Mouse (Mus musculus): ENCODE measurements around the gene Rnf19b. TPM values are rescaled to one million over a fixed set of nuclear protein-coding genes. Genes with fewer than 3 reads are reported as not detected.
A peak's percentile ranks its signal among the peaks of the same experiment; 100 is the strongest.

Gene Rnf19b
- polyA plus RNA-seq, 1 experiment from 2014 or later, result 7.9 TPM

DNA sequence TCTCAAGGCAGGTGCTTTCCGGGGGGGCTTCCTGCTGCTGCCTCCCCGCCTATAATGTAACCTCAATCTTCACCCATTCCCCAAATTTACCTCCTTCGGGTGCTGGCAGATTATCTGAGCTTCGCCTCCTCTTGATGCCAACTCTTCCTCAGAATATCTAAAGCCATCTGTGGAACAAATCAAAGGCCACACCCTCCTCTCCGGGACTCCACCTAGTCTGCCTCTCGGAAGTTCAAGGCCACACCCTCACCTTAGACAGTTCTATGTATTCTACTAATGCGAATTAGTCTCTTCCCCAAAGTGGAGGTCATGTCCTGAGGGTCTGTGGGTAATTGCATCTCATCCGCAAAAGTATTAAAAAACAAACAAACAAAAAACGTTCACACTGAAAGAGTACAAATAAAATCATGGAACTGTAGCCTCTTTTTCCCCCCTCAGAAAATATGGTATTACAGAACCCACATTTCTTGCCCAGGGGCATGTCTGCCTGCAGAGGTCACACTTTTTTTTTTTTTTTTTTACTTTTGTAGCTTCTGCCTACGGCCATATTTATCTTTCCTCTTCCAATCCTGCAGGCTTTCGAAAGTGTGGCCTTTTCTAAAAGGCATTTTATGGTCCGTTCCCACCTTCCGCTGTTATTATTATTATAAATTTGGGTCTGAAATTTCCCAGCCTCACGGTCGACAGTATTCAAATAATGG lies 10.2 kb upstream of the Rnf19b start:
- Histone ChIP-seq H3K4me3 (peak overlapping the region; percentile 78), H3K27ac (replicated peaks) (peak overlapping the region; percentile 87), H3K36me3 (replicated peaks) (no peaks in the 10 kb centered on the region), H3K9me3 (no peaks in the 10 kb centered on the region), H3K27me3 (replicated peaks; ENCODE audit: low read depth, poor library complexity, severe bottlenecking) (peaks cover 85% of the 10 kb centered on the region), H3K4me1 (peaks cover 38% of the 10 kb centered on the region)
- WGBS, result 18% methylated on average over 15 of the region's 15 CpGs
- no peak for DNase-seq (ENCODE audit: low spot score)

DNA sequence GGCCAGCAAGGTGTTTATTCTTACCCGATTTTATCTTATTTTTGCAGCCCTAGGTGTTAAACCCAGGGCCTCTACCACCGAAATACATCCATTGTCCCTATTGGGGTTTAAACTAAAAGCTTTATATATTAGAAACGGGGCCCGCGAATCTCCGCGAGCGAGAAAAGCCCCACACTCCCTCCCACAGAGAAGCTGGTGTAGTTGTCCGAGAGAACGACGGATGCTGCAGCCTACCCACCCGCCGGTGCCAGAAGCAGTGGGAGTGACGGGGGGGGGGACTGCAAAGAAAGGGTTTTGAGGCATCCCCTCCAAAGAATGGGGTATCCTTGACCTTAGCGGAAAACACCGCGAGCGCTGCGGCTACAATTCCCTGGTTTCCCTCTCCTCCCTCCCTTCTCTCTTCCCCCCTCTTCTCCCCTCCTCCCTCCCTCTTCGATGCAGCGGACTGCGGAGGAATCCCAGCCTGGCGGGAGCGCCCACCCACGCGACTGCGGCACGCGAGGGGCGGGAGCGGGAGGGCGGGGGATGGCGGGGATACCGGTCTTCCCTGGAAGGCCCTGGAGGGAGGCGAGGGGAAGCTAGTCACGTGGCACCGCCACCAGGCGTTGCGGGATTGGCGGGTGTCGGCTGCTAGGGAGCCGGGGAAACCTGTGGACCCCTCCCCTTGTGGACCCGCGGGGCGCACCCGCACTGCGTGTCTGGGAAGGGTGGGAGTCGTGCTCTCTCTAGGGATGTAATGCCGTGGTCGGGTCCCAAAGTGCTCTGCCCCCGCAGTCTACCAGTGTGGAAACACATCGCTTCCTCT lies 9.4 kb upstream of the Rnf19b start:
- H3K4me3 ChIP-seq, result peak overlapping the region; percentile 78
- H3K27me3 ChIP-seq (replicated peaks; ENCODE audit: low read depth, poor library complexity, severe bottlenecking), result peaks cover 88% of the 10 kb centered on the region
- no peaks in the 10 kb centered on the region for H3K9me3 ChIP-seq
- DNase-seq (ENCODE audit: low spot score), result peak; percentile 89
- H3K4me1 ChIP-seq, result peaks cover 38% of the 10 kb centered on the region
- H3K36me3 ChIP-seq (replicated peaks), result no peaks in the 10 kb centered on the region
- WGBS, result under 1% methylated on average over 52 of the region's 52 CpGs
- H3K27ac ChIP-seq (replicated peaks), result peak overlapping the region; percentile 87

DNA sequence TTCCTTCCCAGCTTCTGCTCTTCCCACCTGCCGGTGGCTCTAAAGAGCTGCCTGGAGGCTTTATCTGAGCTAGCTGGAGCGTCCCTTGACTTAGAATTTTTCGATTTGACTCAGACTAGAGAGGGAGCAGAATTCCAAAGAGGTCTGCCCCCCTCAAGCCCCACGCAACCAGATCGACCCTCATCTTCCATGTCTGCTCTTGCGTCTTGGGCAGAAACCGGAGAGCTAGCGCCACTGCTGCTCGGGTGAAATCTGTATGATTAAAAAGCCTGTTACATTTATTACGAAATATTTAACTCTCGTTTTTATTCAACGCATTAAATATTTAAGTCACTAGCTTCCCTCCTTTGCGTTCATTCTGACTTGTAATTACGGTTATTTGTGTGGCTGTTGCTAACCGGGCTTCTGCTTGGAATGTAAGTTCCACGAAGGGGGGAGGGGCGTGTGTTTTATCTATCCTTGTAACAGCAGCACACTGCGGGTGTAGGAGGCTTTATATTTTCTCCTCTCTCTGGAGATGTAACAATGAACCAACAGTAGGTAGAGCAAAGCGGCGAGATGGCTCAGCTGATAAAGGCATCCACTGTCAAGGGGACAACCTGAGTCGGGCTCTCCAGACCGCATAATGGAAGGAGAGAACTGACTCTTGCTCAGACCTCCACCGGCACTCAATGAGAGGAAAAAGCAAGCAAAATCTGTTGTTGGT lies 8.6 kb upstream of the Rnf19b start:
- 6% methylated on average over 23 of the region's 23 CpGs for WGBS
- Histone ChIP-seq H3K27ac (replicated peaks) (peak overlapping the region; percentile 87), H3K27me3 (replicated peaks; ENCODE audit: low read depth, poor library complexity, severe bottlenecking) (peaks cover 81% of the 10 kb centered on the region)

DNA sequence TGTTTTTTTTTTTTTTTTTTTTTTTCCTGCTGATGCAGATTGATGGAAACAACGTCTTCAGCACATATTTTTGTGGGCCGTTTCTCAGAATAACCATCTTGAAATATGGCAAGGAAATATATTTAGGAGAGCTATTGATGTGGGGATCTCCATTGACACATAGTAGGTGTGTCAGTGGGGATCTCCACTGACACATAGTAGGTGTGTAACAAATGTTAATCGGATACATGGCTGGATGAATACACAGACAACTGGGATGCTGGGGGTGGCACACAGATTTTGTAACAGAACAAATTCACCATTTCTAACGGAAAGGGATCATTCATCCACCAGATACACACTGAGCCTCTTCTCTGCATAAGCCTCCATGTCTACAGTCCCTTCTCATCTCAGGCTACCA lies 7.7 kb upstream of the Rnf19b start:
- Histone ChIP-seq H3K36me3 (replicated peaks) (no peaks in the 10 kb centered on the region), H3K4me1 (peaks cover 38% of the 10 kb centered on the region), H3K27ac (replicated peaks) (no peak overlapping the region), H3K4me3 (no peak overlapping the region), H3K27me3 (replicated peaks; ENCODE audit: low read depth, poor library complexity, severe bottlenecking) (peaks cover 73% of the 10 kb centered on the region), H3K9me3 (no peaks in the 10 kb centered on the region)
- 79% methylated on average over 4 of the region's 4 CpGs for WGBS
- DNase-seq (ENCODE audit: low spot score), result no peak

More for the DNA sequence above, 8.6 kb upstream of the Rnf19b start:
- Histone ChIP-seq H3K4me3 (peak overlapping the region; percentile 78), H3K4me1 (peaks cover 38% of the 10 kb centered on the region), H3K9me3 (no peaks in the 10 kb centered on the region), H3K36me3 (replicated peaks) (no peaks in the 10 kb centered on the region)
- peak; percentile 42 for DNase-seq (ENCODE audit: low spot score)

DNA sequence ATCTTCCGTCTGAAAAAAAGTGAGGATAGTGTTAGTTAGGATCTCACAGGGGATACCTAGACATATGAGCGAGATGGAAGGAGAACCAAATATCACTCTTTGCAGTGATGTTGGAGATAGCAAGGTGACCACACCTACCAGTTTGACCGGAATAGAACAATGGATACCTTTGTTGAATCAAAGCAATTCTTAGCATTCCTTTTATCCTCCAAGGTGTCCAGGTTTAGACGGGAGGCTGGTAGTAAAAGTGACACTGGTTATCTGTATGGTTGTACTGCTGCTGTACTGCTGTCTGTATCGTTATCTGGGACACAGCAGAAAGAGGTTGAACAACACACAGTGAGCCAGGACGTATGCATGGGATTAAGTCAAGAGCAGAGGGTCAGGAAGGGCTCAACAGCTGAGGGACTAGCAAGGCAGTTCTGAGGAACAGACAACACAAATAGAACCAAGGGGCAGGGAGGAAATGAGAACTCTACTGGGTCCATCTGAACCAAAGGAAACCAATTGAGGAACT lies 7.1 kb upstream of the Rnf19b start:
- peaks cover 67% of the 10 kb centered on the region for H3K27me3 ChIP-seq (replicated peaks; ENCODE audit: low read depth, poor library complexity, severe bottlenecking)
- peaks cover 38% of the 10 kb centered on the region for H3K4me1 ChIP-seq
- H3K4me3 ChIP-seq, result no peak overlapping the region
- no peaks in the 10 kb centered on the region for H3K9me3 ChIP-seq
- no peak for DNase-seq (ENCODE audit: low spot score)
- 62% methylated on average over 6 of the region's 6 CpGs for WGBS
- no peak overlapping the region for H3K27ac ChIP-seq (replicated peaks)
- H3K36me3 ChIP-seq (replicated peaks), result no peaks in the 10 kb centered on the region

DNA sequence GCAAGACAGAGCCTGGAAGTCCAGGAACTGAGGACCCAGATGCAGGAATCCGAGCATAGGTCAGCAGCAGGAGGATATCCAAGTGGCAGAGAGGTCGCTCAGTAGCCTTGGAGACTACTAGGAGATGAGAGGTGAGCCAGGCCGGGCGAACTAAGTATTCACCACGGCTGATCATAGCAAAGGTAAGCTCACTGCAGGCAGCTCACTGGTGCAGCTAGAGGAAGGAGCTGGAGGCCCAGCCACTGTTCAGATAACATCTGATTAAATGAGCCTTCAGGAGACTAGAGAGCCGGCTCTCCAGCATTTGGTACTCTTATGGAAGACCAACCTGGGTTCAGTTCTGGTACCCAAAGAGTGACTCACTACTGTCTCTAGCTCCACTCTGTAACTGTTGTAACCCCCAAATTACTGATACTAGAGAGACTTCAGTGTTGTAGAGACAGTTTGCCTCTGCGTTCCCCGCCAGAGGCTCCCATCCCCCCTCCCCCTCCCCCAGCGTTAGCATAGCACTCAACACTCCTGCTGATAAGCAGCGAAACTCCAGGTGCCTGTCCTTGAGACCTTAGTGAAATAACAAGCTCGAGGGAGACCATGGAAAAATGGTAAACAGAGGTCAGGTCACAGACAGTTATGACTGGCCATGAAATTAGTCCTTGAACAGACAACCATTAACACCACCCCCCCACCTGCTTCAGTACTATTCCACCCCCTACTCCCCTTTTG lies 6.4 kb upstream of the Rnf19b start:
- Histone ChIP-seq H3K27me3 (replicated peaks; ENCODE audit: low read depth, poor library complexity, severe bottlenecking) (peaks cover 60% of the 10 kb centered on the region), H3K4me3 (no peak overlapping the region), H3K4me1 (peaks cover 38% of the 10 kb centered on the region), H3K9me3 (no peaks in the 10 kb centered on the region), H3K27ac (replicated peaks) (no peak overlapping the region), H3K36me3 (replicated peaks) (no peaks in the 10 kb centered on the region)
- DNase-seq (ENCODE audit: low spot score), result no peak
- 28% methylated on average over 11 of the region's 11 CpGs for WGBS

DNA sequence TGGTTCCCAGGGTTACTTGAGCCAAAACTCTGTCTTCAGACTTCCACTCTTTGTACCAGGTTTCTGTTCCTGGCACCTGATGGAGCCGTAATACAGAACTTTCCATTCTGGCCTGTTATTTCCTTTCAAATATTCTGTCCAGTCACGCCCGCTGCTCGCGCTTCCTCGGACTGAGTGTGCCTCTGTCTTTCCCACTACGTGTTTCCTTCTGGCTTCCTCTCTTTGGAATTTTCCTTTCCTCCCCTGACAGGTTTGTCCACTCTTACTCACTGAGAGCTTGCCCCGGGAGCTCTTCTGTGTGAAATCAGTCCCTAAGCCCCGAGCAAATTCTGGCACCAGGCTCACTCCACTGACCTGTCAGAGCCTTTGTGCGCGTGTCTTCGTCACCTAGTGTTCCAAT lies 3.3 kb upstream of the Rnf19b start:
- Histone ChIP-seq H3K4me3 (no peak overlapping the region), H3K27me3 (replicated peaks; ENCODE audit: low read depth, poor library complexity, severe bottlenecking) (peaks cover 29% of the 10 kb centered on the region), H3K27ac (replicated peaks) (no peak overlapping the region), H3K9me3 (no peaks in the 10 kb centered on the region), H3K36me3 (replicated peaks) (no peaks in the 10 kb centered on the region), H3K4me1 (peaks cover 36% of the 10 kb centered on the region)
- WGBS, result 83% methylated on average over 12 of the region's 12 CpGs
- DNase-seq (ENCODE audit: low spot score), result no peak

DNA sequence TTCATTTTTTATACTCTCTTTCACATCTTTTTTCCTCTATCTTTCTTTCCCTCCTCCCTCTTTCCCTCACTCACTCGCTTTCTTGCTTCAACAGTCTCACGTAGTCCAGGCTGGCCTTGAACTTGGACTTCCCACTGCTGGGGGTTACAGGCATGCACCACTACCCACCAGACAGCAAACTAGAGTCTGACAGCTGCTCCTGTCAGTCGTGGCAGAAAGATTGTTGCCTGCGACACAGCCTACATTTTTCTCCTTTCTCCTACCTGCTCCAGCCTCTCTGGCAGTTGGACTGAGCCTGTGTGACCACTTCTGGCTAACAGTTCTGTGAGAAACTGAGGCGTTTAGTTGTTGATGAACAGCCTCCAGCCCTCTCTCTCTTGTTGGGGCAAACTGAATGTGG lies 2.5 kb upstream of the Rnf19b start:
- H3K9me3 ChIP-seq, result no peaks in the 10 kb centered on the region
- H3K36me3 ChIP-seq (replicated peaks), result no peaks in the 10 kb centered on the region
- peaks cover 21% of the 10 kb centered on the region for H3K27me3 ChIP-seq (replicated peaks; ENCODE audit: low read depth, poor library complexity, severe bottlenecking)
- H3K4me1 ChIP-seq, result peaks cover 39% of the 10 kb centered on the region
- 88% methylated on average over 5 of the region's 5 CpGs for WGBS
- no peak overlapping the region for H3K27ac ChIP-seq (replicated peaks)
- no peak for DNase-seq (ENCODE audit: low spot score)
- no peak overlapping the region for H3K4me3 ChIP-seq

DNA sequence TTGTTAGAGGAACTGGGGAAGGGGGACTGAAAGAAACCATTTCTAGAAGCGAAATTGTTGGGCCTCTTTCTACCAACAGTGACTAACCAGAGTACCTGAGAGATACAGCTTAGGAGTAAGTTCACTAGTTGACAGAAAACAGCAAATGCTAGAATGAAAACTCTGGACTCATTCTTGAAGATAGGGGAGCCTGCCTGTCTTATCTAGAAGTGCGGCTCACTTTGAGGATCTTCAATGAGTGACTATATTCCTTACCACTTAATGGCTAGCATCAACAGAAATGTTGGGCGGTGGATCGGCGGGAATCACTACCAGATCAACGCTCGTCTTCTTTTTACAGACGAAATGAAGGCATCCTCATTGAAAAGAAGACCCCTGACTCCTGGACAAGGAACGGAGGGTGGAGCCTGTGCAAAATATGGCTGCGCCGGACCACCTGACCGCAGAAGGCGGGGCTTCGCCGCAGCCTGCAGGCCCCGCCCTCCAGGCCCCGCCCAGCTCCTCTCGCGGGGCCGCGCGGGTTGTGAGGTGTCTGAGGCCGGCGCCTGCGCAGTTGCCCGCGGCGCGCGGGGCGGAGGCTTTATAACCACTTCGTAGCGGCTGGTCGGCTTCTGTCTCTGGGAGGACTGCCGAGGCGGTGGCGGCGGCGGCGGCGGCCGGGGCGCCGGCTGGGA lies 401 bp upstream of the Rnf19b start:
- Histone ChIP-seq H3K27me3 (replicated peaks; ENCODE audit: low read depth, poor library complexity, severe bottlenecking) (0 out of 2 replicates have a peak, but pooled peaks cover 4% of the 10 kb centered on the region), H3K27ac (replicated peaks) (peak overlapping the region; percentile 93), H3K4me3 (peak overlapping the region; percentile 91), H3K4me1 (peaks cover 29% of the 10 kb centered on the region), H3K36me3 (replicated peaks) (no peaks in the 10 kb centered on the region), H3K9me3 (no peaks in the 10 kb centered on the region)
- WGBS, result 3% methylated on average over 44 of the region's 44 CpGs
- DNase-seq (ENCODE audit: low spot score), result peak; percentile 98

DNA sequence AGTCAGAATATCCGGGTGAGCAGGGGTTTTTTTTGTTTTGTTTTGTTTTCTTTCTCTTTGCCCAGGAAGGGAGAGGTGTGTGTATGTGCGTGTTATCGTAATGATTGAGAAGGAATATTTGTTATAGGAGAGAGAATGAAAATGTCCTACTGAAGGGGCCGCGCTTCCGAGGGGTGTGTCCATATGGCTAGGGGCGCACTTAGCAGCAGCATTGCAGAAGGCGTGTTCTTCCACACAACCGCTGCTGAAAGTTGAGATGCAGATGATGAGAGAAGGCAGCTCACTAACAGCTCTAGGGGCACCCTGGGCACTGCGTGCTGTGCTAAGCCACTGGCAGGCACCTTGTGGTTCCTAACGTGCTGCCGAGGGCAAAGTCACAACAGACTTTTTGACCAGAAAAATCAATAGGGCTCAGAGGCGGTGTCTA lies 1.1 kb downstream of the Rnf19b start:
- 0 out of 2 replicates have a peak overlapping the region, but pooled peaks have one; percentile 93 for H3K27ac ChIP-seq (replicated peaks)
- H3K27me3 ChIP-seq (replicated peaks; ENCODE audit: low read depth, poor library complexity, severe bottlenecking), result no peaks in the 10 kb centered on the region
- peaks cover 29% of the 10 kb centered on the region for H3K4me1 ChIP-seq
- DNase-seq (ENCODE audit: low spot score), result peak; percentile 53
- no peaks in the 10 kb centered on the region for H3K36me3 ChIP-seq (replicated peaks)
- H3K4me3 ChIP-seq, result peak overlapping the region; percentile 91
- no peaks in the 10 kb centered on the region for H3K9me3 ChIP-seq
- 5% methylated on average over 13 of the region's 13 CpGs for WGBS

DNA sequence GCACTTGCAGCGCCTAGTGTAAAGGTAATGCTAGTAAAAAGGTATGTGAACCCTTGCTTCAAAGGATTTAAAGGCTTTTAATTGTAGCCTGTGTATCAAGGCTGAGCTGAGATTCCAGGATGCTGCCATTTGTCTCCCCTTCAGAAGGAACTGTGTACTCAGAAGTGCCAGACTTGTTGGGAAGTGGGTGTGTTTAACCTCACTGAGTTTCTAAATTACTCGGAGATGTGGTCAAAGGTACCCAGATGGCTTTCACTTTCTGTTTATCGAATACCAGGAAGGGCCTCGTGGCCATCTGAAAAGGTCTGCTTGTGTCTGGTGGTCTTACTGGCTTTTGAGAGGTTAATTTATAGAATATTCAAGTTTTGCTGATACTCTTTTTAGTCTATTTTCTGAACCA lies 1.9 kb downstream of the Rnf19b start:
- no peaks in the 10 kb centered on the region for H3K27me3 ChIP-seq (replicated peaks; ENCODE audit: low read depth, poor library complexity, severe bottlenecking)
- peaks cover 29% of the 10 kb centered on the region for H3K4me1 ChIP-seq
- no peak overlapping the region for H3K27ac ChIP-seq (replicated peaks)
- DNase-seq (ENCODE audit: low spot score), result no peak
- WGBS, result 57% methylated on average over 4 of the region's 4 CpGs
- no peaks in the 10 kb centered on the region for H3K9me3 ChIP-seq
- peak overlapping the region; percentile 91 for H3K4me3 ChIP-seq
- H3K36me3 ChIP-seq (replicated peaks), result no peaks in the 10 kb centered on the region
